Mouse (Mus musculus) liver, postnatal 0 days (tissue): Measurements from ENCODE around the gene Ppp1r8.

ENCODE experiments used
- CTCF ChIP-seq: sonication (generic); IDR thresholded peaks from 2 replicates; pipeline ENCODE4 v1.5.1; 2016; ENCODE audit warnings: antibody characterized with exemption, low read depth
- EP300 ChIP-seq: IDR thresholded peaks from 2 replicates; pipeline ENCODE4 v1.6.1; 2016; ENCODE audit warnings: antibody characterized with exemption, low read depth, mild to moderate bottlenecking

DNA sequence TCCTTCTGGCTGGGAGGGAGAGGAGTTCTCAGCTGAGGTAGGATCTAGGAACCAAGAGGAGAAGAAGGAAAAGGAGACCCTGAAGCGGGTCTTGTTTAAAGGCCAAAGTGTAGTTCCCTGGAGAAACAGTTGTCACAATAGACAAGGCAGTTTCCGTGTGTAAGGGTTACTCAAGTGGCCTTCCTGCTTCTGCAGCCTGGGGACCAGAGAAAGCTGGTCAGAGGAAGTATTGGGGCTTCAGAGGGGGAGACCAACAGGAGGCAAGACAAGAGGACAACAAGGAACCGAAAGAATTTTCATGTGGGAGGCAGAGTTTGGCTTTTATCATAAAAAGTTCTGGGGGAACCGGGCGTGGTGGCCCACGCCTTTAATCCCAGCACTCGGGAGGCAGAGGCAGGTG lies 26.6 kb downstream of the Ppp1r8 start:
- no peak for TF ChIP-seq CTCF
- no peak for TF ChIP-seq EP300
